Mouse (Mus musculus) mouse embryonic stem cell (cell line): ENCODE measurements around the gene Tmem126a.

Experiments
- in situ Hi-C, 2 experiments: fragments of 300-500 bp; cut with MboI; formaldehyde crosslinking; loops; 1 replicate in 1 of 2; 3 replicates in 1 of 2; pipeline ENCODE4 v1.14.3; 2019 to 2020; ENCODE audit warnings: low sequenced_read_pairs in 2 of 2, low pct_unique_long_range_greater_than_20kb in 1 of 2, mixed read lengths in 1 of 2; ENCODE audit not compliant: unreplicated experiment in 1 of 2

The Tmem126a gene

GRCm38 (mm10) chr7:90427006-90427405, 30.0 kb downstream of the Tmem126a start:
- in situ Hi-C loops, result no loop called here

GRCm38 (mm10) chr7:90426020-90427001, 30.7 kb downstream of the Tmem126a start, which contains the start of gene Ccdc89:
Ccdc89 (plus strand) TSS chr7:90426577.
- in situ Hi-C loops, result no loop called here

- in situ Hi-C loops, result no loop called here
These were observed 47.1 kb downstream of the Tmem126a start for GRCm38 (mm10) chr7:90409934-90410333.
